Mouse (Mus musculus) left cerebral cortex, adult 8-10 months (tissue): ENCODE measurements around the gene Gm15557. TPM values are rescaled to one million over a fixed set of nuclear protein-coding genes. Genes with fewer than 3 reads are reported as not detected.

ENCODE experiments used
- DNase-seq, 2 experiments: peaks; one replicate each; pipeline ENCODE4 v3.0.0; 2022; ENCODE audit warnings: low spot score in 2 of 2
- total RNA-seq, 4 experiments: library from RNA; stranded (reverse); gene quantifications; 2 replicates each; pipeline ENCODE4 v1.2.4; 2022

The Gm15557 gene
- total RNA-seq, 4 experiments from 2014 or later = not detected

DNA sequence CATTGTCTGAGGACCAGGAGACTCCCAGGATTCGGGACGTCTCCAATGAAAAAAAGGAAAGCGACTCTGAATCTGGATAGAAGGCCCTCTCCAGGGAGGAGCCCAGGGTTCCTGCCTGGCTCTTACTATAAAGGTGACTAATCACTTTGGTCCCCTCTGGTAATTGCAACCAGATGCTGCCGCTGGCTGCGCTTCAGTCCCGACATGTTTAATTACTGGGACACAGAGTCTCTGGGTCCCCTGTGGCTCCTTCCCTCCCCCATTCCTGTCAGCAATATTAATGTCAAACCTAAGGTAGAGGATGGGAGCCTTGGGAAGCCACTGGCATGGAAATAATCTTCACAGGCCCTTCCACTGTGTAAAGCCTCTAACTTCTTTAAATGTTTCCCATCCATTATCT is 8.8 kb downstream of the Gm15557 start:
- no peak for DNase-seq

DNA sequence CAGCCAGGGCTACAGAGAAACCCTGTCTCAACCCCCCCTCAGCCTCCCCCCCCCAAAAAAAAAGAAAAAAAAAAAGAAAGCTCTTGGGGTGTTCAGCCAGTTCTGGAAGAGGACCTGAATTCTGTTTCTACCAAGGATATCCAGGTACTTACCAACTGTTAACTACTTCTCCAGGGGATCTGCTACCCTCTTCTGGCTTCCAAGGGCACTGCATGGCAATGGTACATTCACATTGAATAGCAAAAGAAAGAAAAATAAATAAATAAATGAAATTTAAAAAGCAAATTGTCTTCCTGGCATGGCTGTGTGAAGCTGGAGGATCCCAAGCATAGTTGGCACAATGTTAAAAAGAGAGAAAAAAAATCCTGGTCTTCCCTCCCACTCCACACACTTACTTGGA is 11.5 kb downstream of the Gm15557 start:
- DNase-seq = peak; percentile 34 to 53

DNA sequence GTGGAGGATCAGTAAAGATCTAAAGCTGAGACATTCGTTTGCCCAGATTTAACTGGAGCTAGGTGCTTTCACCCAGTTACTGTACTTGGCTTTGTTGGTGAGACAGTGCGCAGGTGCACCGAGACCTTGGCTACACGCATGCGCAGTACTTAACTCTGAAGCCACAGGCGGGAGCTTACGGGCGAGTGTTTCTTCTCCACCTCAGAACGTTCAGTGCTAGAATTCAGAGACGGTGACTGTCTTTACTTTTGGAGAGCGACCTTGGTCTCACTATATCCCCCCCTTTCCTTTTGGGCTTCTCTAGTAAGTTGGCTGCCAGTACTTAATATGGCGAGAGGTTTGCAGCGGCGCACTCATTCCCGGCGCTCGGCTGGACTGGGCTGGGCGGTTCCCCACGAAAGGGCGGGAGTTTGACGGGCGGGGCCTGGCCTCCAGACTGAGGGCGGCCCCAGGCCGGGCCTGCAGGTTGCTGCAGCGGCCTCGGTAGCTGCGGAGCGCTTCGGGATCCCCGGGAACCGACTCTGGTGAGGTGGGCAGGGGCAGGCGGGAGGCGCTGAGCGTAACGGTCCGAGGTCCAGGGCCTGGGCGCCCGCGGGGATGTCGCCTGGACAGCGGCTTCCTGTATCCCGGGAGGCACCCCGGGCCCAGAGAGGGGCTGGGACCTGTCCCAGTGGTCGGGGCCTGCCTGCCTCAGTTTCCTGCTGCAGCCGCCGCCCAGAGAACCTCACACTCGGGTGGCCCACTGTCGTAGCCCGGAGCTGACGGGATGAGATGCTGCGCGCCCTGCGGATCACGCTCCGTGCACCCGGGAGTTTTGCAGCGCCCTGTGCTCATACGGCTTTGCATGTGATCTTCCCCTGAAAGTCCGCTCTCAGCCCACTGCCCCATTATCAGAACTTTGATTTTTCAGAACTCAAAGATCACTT is 15.9 kb downstream of the Gm15557 start, which contains the start of gene Cep250:
TSS of gene Cep250 (plus strand) at position 325 of the 926 bp plus-strand sequence.
- peak; percentile 73 to 81 for DNase-seq

DNA sequence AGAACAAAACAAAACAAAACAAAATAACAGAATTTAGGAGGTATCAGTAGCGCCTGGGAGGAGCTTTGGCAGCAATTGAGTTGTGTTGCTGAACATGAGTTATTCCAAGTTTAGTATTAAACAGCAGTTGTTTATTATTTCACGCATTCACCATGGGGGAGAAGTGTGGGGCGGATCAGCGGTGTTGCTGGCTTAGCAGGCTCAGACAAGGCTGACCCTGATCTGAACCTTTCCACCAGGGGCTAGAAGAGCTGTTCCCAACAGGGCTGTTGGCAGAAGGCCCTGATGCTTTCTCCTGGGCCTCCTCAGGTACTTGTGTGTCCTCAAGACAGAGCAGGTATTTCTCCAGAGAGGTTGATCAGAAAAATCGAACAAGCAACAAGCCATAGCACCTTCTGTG is 19.5 kb downstream of the Gm15557 start:
- DNase-seq = no peak

DNA sequence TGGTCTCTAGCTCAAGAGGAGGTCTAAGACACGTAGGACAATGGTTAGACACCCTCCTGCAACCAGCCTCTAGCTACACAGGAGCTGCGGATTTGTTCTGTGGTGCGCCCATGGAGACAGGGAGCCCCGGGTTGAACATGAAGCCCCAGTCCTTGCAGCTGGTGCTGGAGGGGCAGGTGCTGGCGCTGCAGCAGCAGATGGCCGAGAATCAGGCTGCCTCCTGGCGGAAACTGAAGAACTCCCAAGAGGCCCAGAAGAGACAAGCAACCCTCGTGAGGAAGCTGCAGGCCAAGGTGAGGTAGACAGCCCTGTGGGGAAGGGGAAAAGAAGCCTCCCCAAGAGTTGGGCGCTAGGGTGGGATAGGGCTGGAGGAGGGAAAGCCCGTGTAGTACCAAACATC is 21.3 kb downstream of the Gm15557 start:
- DNase-seq = no peak

DNA sequence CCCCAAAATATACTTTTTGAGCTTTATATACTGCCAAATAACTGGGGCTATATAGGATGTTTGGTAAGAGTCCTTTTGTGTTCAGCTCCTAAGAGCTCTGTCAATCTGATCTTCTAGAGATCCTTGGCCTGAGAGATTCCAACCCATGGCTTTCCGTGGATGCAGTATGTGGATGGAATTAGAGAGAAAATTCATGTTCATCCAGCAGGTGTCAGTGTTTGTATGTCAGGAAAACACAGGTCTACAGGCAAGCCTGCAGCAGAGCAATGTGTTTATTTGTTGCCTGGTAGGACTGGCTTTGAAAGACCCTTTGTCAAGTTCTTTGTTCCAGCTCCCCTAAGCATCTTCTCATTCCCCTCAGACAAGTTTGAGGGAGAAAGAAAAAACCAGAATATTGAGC is 22.5 kb downstream of the Gm15557 start:
- DNase-seq = no peak

DNA sequence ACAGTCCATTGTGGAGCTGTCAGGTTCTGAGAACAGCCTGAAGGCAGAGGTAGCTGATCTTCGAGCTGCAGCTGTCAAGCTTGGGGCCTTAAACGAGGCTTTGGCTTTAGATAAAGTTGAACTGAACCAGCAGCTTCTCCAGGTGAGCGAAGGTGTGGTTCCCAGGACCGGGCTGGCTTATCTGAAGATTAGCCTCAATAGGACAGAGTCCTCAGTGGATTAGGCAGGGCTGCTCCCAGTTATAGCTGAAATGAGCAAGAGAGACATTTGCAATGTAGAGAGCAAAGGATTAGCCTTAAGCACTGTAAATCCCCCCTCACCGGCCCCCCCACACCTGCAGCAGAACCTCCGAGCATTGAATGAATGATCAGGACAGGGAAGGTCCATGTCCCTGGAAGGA is 32.8 kb downstream of the Gm15557 start:
- DNase-seq = no peak

DNA sequence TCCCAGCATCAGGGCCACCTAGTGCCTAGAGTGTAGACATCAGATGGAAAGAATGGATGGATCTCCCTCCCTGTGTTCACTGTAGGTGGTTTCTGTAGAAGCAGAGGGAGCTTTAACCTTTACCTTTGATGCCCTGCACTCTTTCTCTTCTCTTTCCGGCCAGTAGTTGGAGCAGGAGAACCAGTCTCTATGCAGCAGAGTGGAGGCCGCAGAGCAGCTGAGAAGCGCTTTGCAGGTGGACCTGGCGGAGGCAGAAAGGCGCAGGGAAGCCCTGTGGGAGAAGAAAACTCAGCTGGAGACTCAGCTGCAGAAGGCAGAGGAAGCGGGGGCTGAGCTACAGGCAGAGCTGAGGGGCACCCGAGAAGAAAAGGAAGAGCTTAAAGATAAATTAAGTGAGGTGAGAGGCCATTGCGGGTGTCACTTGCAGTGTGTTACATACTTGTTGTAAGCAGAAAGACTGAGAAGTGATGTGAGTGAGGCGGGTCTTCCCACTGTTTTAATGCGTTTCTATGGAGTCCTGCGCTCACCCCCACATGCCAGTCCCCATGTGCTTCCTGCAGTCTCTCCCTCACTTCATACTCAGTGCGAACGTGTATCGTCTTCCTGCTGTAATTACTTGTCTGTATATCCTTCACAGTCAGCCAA is 33.7 kb downstream of the Gm15557 start:
- DNase-seq = no peak

DNA sequence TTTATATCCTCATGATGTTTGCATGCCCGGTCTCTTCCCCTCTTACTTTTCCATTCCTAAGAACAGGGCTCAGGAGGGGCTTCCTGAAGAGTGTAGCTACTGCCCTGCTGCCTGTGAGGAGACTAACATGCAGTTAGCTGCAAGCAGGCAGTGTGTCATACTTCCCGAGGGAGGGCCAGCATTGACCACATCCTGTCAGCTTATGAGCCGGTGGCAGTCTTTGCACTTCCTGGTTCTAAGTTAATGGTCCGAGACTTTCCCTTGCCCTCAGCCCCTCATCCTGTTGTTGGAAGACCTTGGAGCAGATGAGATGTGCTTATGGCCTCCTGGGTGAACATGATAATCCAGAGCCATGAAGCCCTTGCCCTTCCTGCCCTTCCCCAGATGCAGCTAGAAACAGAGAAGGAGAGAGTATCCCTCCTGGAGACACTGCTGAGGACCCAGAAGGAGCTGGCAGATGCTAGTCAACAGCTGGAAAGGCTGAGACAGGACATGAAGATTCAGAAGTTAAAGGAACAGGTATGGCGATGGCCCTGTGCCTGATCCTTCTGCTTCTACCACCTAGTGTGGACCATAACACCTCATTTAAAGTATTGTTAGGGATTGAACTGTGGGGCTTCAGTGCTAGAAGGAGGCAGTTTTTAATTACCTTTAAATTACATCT is 38.9 kb downstream of the Gm15557 start:
- DNase-seq = no peak

DNA sequence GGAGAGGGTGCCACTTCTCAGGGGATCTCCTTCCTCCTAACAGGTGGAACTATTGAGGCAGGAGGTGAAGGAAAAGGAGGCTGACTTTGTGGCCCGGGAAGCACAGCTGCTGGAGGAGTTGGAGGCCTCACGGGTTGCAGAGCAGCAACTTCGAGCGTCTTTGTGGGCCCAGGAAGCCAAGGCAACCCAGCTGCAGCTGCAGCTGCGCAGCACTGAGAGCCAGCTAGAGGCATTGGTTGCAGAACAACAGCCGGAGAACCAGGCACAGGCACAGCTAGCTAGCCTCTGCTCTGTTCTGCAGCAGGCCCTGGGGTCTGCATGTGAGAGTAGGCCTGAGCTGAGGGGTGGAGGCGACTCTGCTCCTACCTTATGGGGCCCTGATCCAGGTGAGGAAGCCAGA is 45.2 kb downstream of the Gm15557 start:
- no peak for DNase-seq

DNA sequence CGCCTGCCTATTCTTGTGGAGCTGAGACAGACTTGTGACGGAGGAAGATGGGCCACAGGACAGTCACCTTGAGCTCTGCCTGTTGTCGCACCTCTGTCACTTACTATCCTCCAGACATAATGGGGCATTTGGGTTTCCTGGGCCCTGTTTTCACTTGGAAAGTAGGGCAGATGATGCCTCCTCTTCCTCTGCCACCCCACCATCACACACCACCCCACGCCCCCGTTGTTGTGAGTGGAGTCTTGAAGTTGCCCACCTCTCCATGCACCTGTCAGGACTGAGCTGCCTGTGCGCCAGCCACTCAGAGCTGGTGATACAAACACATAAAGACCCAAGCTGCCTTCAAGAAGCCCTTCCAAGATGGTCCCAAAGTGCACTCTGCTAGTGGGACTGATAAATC is 46.6 kb downstream of the Gm15557 start:
- no peak for DNase-seq

DNA sequence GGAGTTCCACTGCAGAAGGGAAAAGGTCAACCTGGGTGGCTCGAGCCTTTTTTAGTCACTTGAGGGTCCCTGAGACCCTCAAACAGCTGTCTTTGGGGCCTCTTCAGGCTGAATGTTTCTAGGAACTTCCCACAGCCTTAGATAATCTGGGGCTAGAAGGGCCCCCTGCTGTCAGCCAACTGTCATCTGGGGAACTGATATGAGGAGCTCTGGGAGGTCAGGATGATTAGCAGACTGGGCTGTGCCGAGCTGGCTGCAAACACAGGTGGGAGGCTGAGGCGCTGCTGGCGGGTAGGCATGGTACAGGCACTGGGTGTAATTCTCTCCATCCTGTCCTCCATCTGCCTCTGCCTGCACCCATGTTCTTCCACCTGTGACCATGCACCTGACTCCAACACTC is 48.6 kb downstream of the Gm15557 start:
- no peak for DNase-seq

DNA sequence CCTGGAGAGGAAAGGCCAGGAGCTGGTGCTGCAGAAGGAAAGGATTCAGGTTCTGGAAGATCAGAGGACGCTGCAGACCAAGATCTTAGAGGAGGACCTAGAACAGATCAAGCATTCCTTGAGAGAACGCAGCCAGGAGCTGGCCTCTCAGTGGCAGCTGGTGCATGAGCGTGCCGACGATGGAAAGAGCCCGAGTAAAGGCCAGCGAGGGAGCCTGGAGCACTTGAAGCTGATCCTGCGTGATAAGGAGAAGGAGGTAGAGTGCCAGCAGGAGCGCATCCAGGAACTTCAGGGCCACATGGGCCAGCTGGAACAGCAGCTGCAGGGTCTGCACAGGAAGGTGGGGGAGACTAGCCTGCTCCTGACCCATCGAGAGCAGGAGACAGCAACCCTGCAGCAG is 50.6 kb downstream of the Gm15557 start:
- DNase-seq = no peak

DNA sequence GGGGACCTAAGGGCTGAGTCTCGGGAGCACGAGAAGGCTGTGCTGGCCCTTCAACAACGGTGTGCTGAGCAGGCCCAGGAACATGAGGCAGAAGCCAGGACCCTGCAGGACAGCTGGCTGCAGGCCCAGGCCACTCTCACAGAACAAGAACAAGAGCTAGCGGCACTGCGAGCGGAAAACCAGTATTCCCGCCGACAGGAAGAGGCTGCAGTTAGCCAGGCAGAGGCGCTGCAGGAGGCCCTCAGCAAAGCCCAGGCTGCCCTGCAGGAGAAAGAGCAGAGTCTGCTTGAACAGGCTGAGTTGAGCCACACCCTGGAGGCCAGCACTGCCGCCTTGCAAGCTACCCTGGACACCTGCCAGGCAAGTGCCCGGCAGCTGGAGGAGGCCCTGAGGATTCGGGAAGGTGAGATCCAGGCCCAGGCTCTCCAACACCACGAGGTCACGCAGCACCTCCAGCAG is 51.4 kb downstream of the Gm15557 start:
- DNase-seq = peak in 1 of 2 experiments; percentile 42

Other genes starting within 250 kb of the Gm15557 start
- gene Trpc4ap, start 248.3 kb upstream of the Gm15557 start, total RNA-seq = 100 to 1,000 TPM; 148 to 150 (median 149) TPM
- gene Edem2, start 211.3 kb upstream of the Gm15557 start, total RNA-seq = 10 to 100 TPM; 21.9 to 23.9 (median 23.3) TPM
- gene Gm17581, start 204.9 kb upstream of the Gm15557 start, total RNA-seq = not detected
- 1 to 10 TPM in 3 of 4 experiments, under 1 TPM in 1; 0.76 to 2.5 (median 1.9) TPM for gene Procr, start 189.6 kb upstream of the Gm15557 start, total RNA-seq
- gene Mmp24, start 165.4 kb upstream of the Gm15557 start, total RNA-seq = 10 to 100 TPM; 29.2 to 30.8 (median 29.9) TPM
- 10 to 100 TPM; 56.9 to 63.1 (median 60.3) TPM for gene BC029722, start 121.3 kb upstream of the Gm15557 start, total RNA-seq
- 10 to 100 TPM; 78.6 to 93.2 (median 86.3) TPM for gene Eif6, start 113.8 kb upstream of the Gm15557 start, total RNA-seq
- gene Fam83c, start 105.9 kb upstream of the Gm15557 start, total RNA-seq = not detected
- 10 to 100 TPM; 82.6 to 97.0 (median 87.0) TPM for gene Uqcc1, start 10.4 kb upstream of the Gm15557 start, total RNA-seq
- under 1 TPM; 0.20 to 0.37 (median 0.24) TPM for gene Gdf5, start 4.6 kb downstream of the Gm15557 start, total RNA-seq
- 10 to 100 TPM; 19.3 to 23.7 (median 19.8) TPM for gene Cep250, start 15.7 kb downstream of the Gm15557 start, total RNA-seq
- 1 to 10 TPM; 1.5 to 2.4 (median 1.8) TPM for gene 6430550D23Rik, start 67.2 kb downstream of the Gm15557 start, total RNA-seq
- 100 to 1,000 TPM; 207 to 236 (median 220) TPM for gene Ergic3, start 67.3 kb downstream of the Gm15557 start, total RNA-seq
- gene Fer1l4, start 112.2 kb downstream of the Gm15557 start, total RNA-seq = not detected
- gene Spag4, start 124.4 kb downstream of the Gm15557 start, total RNA-seq = 1 to 10 TPM; 2.9 to 4.0 (median 3.7) TPM
- 10 to 100 TPM; 25.2 to 37.8 (median 34.2) TPM for gene Cpne1, start 171.2 kb downstream of the Gm15557 start, total RNA-seq
- 10 to 100 TPM; 23.0 to 35.0 (median 26.7) TPM for gene Rbm12, start 171.2 kb downstream of the Gm15557 start, total RNA-seq
- 10 to 100 TPM; 10.4 to 33.0 (median 23.4) TPM for gene Gm28036, start 186.4 kb downstream of the Gm15557 start, total RNA-seq
- 100 to 1,000 TPM; 115 to 163 (median 132) TPM for gene Romo1, start 203.3 kb downstream of the Gm15557 start, total RNA-seq
- gene Nfs1, start 203.5 kb downstream of the Gm15557 start, total RNA-seq = 10 to 100 TPM; 40.8 to 43.5 (median 42.8) TPM
- gene Rbm39, start 239.5 kb downstream of the Gm15557 start, total RNA-seq = 100 to 1,000 TPM; 276 to 295 (median 278) TPM